Mouse (Mus musculus) ES-Bruce4 (cell line): Measurements from ENCODE around the gene Ambra1. TPM values are rescaled to one million over a fixed set of nuclear protein-coding genes. Genes with fewer than 3 reads are reported as not detected.

Source experiments
- H3K27ac ChIP-seq: 2 replicates; pipeline ENCODE4 v1.5.1; 2012; ENCODE audit warnings: low read length, inconsistent platforms; ENCODE audit not compliant: insufficient read depth
- H3K27me3 ChIP-seq: 2 replicates; pipeline ENCODE4 v1.6.1; 2012; ENCODE audit warnings: mild to moderate bottlenecking, low read length, inconsistent platforms; ENCODE audit not compliant: control insufficient read depth, poor library complexity, insufficient read depth, severe bottlenecking
- H3K36me3 ChIP-seq: 2 replicates; pipeline ENCODE4 v1.6.1; 2012; ENCODE audit warnings: inconsistent platforms, mild to moderate bottlenecking, low read length, moderate library complexity; ENCODE audit not compliant: control insufficient read depth, poor library complexity, insufficient read depth, severe bottlenecking
- H3K4me1 ChIP-seq: one replicate; pipeline ENCODE4 v1.8.1; 2011; ENCODE audit warnings: low read length; ENCODE audit not compliant: control insufficient read depth, insufficient read depth
- H3K4me3 ChIP-seq: 2 replicates; pipeline ENCODE4 v1.5.1; 2011; ENCODE audit warnings: low read depth, mild to moderate bottlenecking, low read length
- H3K9ac ChIP-seq: 2 replicates; pipeline ENCODE4 v1.6.1; 2012; ENCODE audit warnings: low read depth, mild to moderate bottlenecking, inconsistent platforms; ENCODE audit not compliant: poor library complexity, severe bottlenecking
- H3K9me3 ChIP-seq: replicated peaks from 2 replicates; pipeline ENCODE4 v1.6.1; 2012; ENCODE audit warnings: mild to moderate bottlenecking, low read length, inconsistent platforms; ENCODE audit not compliant: control insufficient read depth, poor library complexity, insufficient read depth, severe bottlenecking
- CTCF ChIP-seq: IDR thresholded peaks from one replicate; pipeline ENCODE4 v1.8.1; 2011; ENCODE audit warnings: low read depth, low read length
- EP300 ChIP-seq: IDR thresholded peaks from 2 replicates; pipeline ENCODE4 v1.6.1; 2011; ENCODE audit warnings: low read depth, low read length; ENCODE audit not compliant: insufficient read depth
- POLR2A ChIP-seq: IDR thresholded peaks from one replicate; pipeline ENCODE4 v1.8.1; 2011; ENCODE audit warnings: low read length; ENCODE audit not compliant: insufficient read depth
- polyA plus RNA-seq: library from polyadenylated mRNA; stranded (reverse); fragments of >200 nt; gene quantifications from 2 replicates; pipeline ENCODE4 v1.2.4, GENCODE M21; 2011; ENCODE audit warnings: low read depth; ENCODE audit not compliant: missing spikeins, insufficient read depth, insufficient read length

Ambra1 gene
- polyA plus RNA-seq, 1 experiment = 43.1 TPM

GRCm38 (mm10) chr2:91870754-91871153 is 140.8 kb downstream of the Ambra1 start:
- H3K27me3 ChIP-seq = no peaks in the 10 kb centered on the region
- TF ChIP-seq CTCF = no peak
- TF ChIP-seq POLR2A = no peak
- TF ChIP-seq EP300 = no peak
- H3K9ac ChIP-seq = no peak overlapping the region
- H3K27ac ChIP-seq = no peak overlapping the region
- no peak overlapping the region for H3K4me3 ChIP-seq
- H3K9me3 ChIP-seq = no peaks in the 10 kb centered on the region
- peaks cover under 1% of the 10 kb centered on the region; the same call in 1 of the 2 replicates for H3K36me3 ChIP-seq
- no peaks in the 10 kb centered on the region for H3K4me1 ChIP-seq

DNA sequence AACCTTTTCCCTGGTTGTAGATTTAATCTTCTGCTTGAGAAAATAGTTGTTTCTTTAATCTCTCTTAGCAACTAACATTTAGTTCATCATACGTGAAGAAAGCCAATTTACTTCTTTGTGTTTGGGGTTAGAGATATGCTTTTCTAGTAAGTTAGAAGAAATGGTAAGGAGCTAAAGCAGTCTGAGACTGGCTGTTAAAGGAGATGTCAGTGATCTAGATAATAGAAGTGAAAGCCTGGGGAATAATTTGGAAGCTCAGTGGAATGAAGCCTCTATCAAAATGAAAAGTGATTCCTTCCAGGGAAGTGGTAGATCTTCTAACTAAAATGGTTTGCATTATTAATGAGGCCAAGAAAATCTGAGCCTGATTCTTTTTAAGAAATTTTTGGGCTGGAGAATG is 141.3 kb downstream of the Ambra1 start:
- TF ChIP-seq CTCF = no peak
- no peak for TF ChIP-seq POLR2A
- no peak for TF ChIP-seq EP300
- H3K36me3 ChIP-seq = peaks cover 3% of the 10 kb centered on the region; the same call in 1 of the 2 replicates

DNA sequence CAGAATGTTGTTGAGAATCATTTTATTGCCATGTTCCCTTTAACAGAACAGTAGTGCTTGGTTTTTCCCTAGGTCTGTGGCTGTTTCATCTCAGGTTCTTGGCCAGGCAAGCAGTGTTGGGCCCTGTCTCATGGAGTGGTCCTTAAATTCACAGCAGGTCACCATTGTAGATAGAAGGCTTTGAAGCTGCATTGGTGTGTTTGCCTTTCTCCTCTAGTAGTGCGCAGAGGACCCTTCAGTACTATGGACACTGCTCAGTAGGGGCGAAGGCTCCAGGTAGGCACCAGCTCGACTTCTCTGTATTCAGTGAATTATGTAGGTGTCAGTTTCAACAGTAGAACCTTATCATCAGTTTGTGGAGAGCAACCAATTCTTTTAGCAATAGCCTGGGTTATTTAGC is 142.7 kb downstream of the Ambra1 start:
- Histone ChIP-seq H3K27ac (no peak overlapping the region), H3K36me3 (peaks cover 5% of the 10 kb centered on the region; the same call in 1 of the 2 replicates), H3K9me3 (no peaks in the 10 kb centered on the region), H3K4me3 (no peak overlapping the region), H3K4me1 (no peaks in the 10 kb centered on the region), H3K9ac (no peak overlapping the region), H3K27me3 (no peaks in the 10 kb centered on the region)
- no peak for TF ChIP-seq EP300
- no peak for TF ChIP-seq CTCF
- TF ChIP-seq POLR2A = no peak

More for the DNA sequence above, 141.3 kb downstream of the Ambra1 start:
- Histone ChIP-seq H3K9me3 (no peaks in the 10 kb centered on the region), H3K4me1 (no peaks in the 10 kb centered on the region), H3K27ac (no peak overlapping the region), H3K9ac (no peak overlapping the region), H3K4me3 (no peak overlapping the region), H3K27me3 (no peaks in the 10 kb centered on the region)

GRCm38 (mm10) chr2:91876000-91876805 is 146.3 kb downstream of the Ambra1 start:
- H3K36me3 ChIP-seq = peaks cover 5% of the 10 kb centered on the region; the same call in 1 of the 2 replicates
- H3K4me1 ChIP-seq = no peaks in the 10 kb centered on the region
- no peak overlapping the region for H3K9ac ChIP-seq
- H3K27me3 ChIP-seq = no peaks in the 10 kb centered on the region
- H3K27ac ChIP-seq = no peak overlapping the region
- H3K4me3 ChIP-seq = no peak overlapping the region
- TF ChIP-seq CTCF = no peak
- H3K9me3 ChIP-seq = no peaks in the 10 kb centered on the region

DNA sequence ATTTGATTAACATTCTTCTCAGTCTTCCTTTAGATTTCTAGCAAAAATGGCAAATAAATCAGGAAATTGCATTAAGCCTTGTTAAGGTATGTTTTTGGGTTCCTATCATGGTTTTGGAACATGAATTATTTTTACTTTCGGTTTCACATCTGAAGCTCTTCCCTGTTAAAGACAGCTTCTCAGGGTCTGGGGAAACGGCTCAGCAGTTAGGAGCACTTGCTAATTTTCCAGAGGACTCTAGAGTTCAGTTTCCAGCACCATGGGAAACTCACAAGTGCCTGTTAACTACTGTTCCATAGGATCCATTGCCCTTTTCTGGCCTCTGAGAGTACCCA is 146.8 kb downstream of the Ambra1 start:
- no peaks in the 10 kb centered on the region for H3K9me3 ChIP-seq
- no peak overlapping the region for H3K9ac ChIP-seq
- H3K27me3 ChIP-seq = no peaks in the 10 kb centered on the region
- peaks cover 5% of the 10 kb centered on the region; the same call in 1 of the 2 replicates for H3K36me3 ChIP-seq
- H3K27ac ChIP-seq = no peak overlapping the region
- no peaks in the 10 kb centered on the region for H3K4me1 ChIP-seq
- no peak for TF ChIP-seq CTCF
- TF ChIP-seq POLR2A = no peak
- TF ChIP-seq EP300 = no peak
- no peak overlapping the region for H3K4me3 ChIP-seq

DNA sequence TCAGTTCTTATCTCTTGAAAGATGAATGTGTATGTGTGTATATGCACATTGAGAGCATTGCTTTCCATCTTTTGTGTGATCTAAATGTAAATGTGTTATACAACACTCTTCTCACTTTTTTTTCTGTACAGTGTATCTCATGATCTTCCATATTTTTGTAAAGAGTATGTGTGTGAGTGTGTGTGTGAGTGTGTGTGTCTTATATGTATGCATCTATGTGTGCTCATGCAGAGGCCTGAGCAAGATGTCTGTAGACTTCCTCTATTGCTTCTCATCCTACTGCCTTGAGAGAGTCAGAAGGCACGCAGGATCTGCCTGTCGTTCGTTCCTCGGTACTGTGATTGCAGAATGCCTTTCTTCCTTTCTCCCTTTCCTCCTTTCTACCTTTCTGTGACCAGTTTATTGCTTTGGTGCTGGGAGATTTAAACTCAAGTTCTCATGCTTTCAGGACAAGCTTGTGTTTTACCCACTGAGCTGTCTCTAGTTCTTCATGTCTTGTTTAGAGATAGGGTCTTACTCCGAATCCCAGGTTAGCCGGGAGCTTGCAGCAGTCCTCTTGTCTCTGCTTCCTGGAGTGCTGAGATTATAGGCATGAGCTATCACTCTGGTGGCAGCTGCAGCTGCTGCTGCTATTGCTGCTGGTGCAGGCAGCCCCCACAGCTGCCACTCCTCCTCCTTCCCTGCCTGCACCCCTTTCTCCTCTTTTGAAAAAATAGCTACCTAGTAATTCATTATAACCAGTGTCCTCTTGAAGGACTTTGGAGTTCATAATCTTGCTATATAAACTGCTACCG is 148.7 kb downstream of the Ambra1 start:
- no peak overlapping the region for H3K4me3 ChIP-seq
- no peak overlapping the region for H3K27ac ChIP-seq
- H3K9ac ChIP-seq = no peak overlapping the region
- H3K9me3 ChIP-seq = no peaks in the 10 kb centered on the region
- H3K27me3 ChIP-seq = no peaks in the 10 kb centered on the region
- H3K36me3 ChIP-seq = peaks cover 5% of the 10 kb centered on the region; the same call in 1 of the 2 replicates
- H3K4me1 ChIP-seq = no peaks in the 10 kb centered on the region
- no peak for TF ChIP-seq POLR2A
- no peak for TF ChIP-seq CTCF
- TF ChIP-seq EP300 = no peak
